Mouse (Mus musculus) activated CD4-positive, CD25-positive, alpha-beta regulatory T cell, adult 9 weeks (primary cell): ENCODE results near the gene Olfr1241. TPM values are rescaled to one million over a fixed set of nuclear protein-coding genes. Genes with fewer than 3 reads are reported as not detected.

Source experiments
- polyA plus RNA-seq: library from polyadenylated mRNA; unstranded; fragments of 100-300 nt; shearing (Covaris generic); gene quantifications from one replicate; pipeline ENCODE4 v1.2.1, GENCODE M21; 2017

Olfr1241 gene
- polyA plus RNA-seq = not detected

GRCm38 (mm10) chr2:89487026-89487425 lies at the start of gene Olfr1241:
Gene Olfr1241, minus strand, starts transcription at chr2:89487126.

DNA sequence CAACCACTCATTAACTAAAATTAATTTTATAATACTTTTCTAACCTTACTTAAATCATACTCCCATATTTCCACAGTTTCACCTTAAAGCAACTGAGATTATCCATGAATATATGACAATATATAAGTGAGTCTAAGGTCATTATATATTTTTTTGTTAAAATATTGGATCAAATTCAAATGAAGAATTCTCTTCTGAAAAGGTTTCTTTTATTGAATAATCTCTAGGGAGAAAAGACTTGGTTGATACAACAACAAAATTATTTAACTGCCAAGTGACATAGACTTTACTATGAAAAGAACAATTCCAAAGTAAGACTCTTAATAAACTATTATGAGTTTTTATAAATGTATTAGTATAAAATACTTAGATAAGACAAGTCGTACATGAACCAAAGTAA lies 44.5 kb upstream of the Olfr1241 start, which contains the start of gene Olfr1243:
Gene Olfr1243 (minus strand): TSS at position 101 of the 400 bp plus-strand sequence.

GRCm38 (mm10) chr2:89498235-89498634 lies 11.3 kb upstream of the Olfr1241 start, which contains the start of gene Olfr1242:
Gene Olfr1242, minus strand, starts transcription at chr2:89498335.

GRCm38 (mm10) chr2:89442900-89443299 lies 44.0 kb downstream of the Olfr1241 start, which contains the start of gene Olfr1240:
Gene Olfr1240, minus strand, starts transcription at chr2:89443000.

Other genes with a start within 250 kb of the Olfr1241 start
- not detected for gene Olfr1228, start 233.1 kb downstream of the Olfr1241 start, polyA plus RNA-seq
- gene Olfr1229, start 199.1 kb downstream of the Olfr1241 start, polyA plus RNA-seq = not detected
- not detected for gene Olfr1230, start 189.9 kb downstream of the Olfr1241 start, polyA plus RNA-seq
- not detected for gene Olfr1231, start 180.1 kb downstream of the Olfr1241 start, polyA plus RNA-seq
- gene Olfr1232, start 157.5 kb downstream of the Olfr1241 start, polyA plus RNA-seq = not detected
- gene Olfr1233, start 144.7 kb downstream of the Olfr1241 start, polyA plus RNA-seq = not detected
- gene Olfr1234, start 122.3 kb downstream of the Olfr1241 start, polyA plus RNA-seq = not detected
- gene Olfr1238, start 77.5 kb downstream of the Olfr1241 start, polyA plus RNA-seq = not detected
- not detected for gene Olfr1239, start 66.7 kb downstream of the Olfr1241 start, polyA plus RNA-seq
- gene Olfr1240, start 44.1 kb downstream of the Olfr1241 start, polyA plus RNA-seq = not detected
- gene Olfr1242, start 11.2 kb upstream of the Olfr1241 start, polyA plus RNA-seq = not detected
- gene Olfr1243, start 44.4 kb upstream of the Olfr1241 start, polyA plus RNA-seq = not detected
- not detected for gene Olfr1245, start 91.3 kb upstream of the Olfr1241 start, polyA plus RNA-seq
- gene Olfr1246, start 106.0 kb upstream of the Olfr1241 start, polyA plus RNA-seq = not detected
- not detected for gene Olfr1247, start 127.0 kb upstream of the Olfr1241 start, polyA plus RNA-seq
- gene Olfr1248, start 131.1 kb upstream of the Olfr1241 start, polyA plus RNA-seq = not detected
- not detected for gene Olfr1249, start 147.9 kb upstream of the Olfr1241 start, polyA plus RNA-seq
- gene Olfr1250, start 174.3 kb upstream of the Olfr1241 start, polyA plus RNA-seq = not detected
- gene Olfr1251, start 184.8 kb upstream of the Olfr1241 start, polyA plus RNA-seq = not detected
- gene Olfr1252, start 237.9 kb upstream of the Olfr1241 start, polyA plus RNA-seq = not detected